Mouse (Mus musculus): ENCODE results near the gene Gm16867.
"Not testable (repeated sequence)": the region's sequence is repeated elsewhere in the genome, so short reads cannot be mapped to it uniquely, and the experiment has no call there.

DNA sequence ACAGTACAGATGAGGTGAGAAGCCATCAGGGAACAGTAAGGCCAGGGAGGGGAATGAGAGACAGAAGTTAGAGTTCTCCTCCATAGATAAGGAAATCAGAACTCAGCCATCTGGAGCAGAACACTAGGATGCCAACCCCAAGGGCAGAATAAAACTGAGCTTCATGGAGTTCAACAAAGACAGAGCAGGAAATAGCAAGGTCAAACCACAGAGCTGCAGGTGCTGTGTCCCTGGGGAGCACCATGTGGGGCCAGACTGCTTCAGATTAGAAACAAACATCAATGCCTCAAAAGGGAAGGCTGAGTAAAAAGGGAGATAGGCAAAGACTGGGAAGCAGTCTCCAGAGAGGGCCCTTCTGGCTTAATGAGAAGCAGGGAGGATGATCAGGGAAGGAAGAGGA lies 6.9 kb downstream of the Gm16867 start:
- TF ChIP-seq POLR2A, CTCF (IDR thresholded peaks at IDR 0.05; ENCODE audit: insufficient read depth, low read depth, low read length): not testable (repeated sequence)
